Mouse (Mus musculus): ENCODE results near the gene Hist1h1b. TPM values are rescaled to one million over a fixed set of nuclear protein-coding genes. Genes with fewer than 3 reads are reported as not detected.

Hist1h1b gene
- polyA plus RNA-seq (2012; rRNA removed; ENCODE audit: low replicate concordance): 1.6 and 2.1 TPM in 2 replicates

GRCm38 (mm10) chr13:21779767-21780731 is at the start of gene Hist1h1b:
Gene Hist1h1b, minus strand, starts transcription at chr13:21780625.

GRCm38 (mm10) chr13:21811539-21811938 is 31.1 kb upstream of the Hist1h1b start, which contains the start of gene Hist1h4m:
Gene Hist1h4m, plus strand, starts transcription at chr13:21811746.

GRCm38 (mm10) chr13:21810073-21810472 is 29.6 kb upstream of the Hist1h1b start, which contains the start of the genes Hist1h2bq and Hist1h2ao:
Gene Hist1h2bq, minus strand, starts transcription at chr13:21810197.
Gene Hist1h2ao, plus strand, starts transcription at chr13:21810465.

GRCm38 (mm10) chr13:21786899-21787629 is 6.6 kb upstream of the Hist1h1b start, which contains the start of the genes Hist1h2an and Hist1h2bp:
Gene Hist1h2an, minus strand, starts transcription at chr13:21787218.
Gene Hist1h2bp, plus strand, starts transcription at chr13:21787461.

DNA sequence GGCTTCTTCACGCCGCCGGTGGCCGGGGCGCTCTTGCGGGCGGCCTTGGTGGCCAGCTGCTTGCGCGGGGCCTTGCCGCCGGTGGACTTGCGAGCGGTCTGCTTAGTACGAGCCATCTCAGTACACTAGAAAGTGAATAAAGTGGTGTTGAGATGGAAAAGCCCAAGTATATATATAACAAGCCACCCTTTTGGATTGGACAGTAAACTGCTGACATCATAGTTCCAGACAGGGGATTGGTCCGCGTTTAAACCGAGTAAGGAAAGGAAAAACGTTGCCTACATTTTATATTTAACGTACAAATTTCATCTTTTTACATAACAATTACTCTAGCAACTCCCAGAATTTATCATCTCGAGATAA is 2.8 kb upstream of the Hist1h1b start, which contains the start of gene Hist1h3i:
Gene Hist1h3i (minus strand): TSS at position 116 of the 363 bp plus-strand sequence.

DNA sequence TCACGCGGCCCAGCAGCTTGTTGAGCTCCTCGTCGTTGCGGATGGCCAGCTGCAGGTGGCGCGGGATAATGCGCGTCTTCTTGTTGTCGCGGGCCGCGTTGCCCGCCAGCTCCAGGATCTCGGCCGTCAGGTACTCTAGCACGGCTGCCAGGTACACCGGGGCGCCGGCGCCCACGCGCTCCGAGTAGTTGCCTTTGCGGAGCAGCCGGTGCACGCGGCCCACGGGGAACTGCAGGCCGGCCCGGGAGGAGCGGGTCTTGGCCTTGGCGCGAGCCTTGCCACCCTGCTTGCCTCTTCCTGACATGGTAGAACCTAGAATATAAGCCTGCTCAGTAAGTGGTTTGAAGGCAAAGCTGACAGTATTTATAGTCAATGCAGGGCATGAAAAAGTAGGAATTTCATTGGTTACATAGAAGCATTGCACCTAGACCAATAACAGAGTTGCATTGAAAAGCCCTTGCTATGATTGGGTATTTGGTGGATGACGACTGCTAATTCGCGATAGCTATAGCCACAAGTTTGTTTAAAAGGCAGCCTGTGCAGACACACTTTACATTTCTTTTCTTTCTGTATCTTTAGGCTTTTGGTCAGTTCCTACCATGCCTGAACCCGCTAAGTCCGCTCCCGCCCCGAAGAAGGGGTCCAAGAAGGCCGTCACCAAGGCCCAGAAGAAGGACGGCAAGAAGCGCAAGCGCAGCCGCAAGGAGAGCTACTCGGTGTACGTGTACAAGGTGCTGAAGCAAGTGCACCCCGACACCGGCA is 26.7 kb downstream of the Hist1h1b start, which contains the start of the genes Hist1h2ak and Hist1h2bn:
Gene Hist1h2ak (minus strand): TSS at position 304 of the 762 bp plus-strand sequence.
Gene Hist1h2bn (plus strand): TSS at position 600 of the 762 bp plus-strand sequence.

DNA sequence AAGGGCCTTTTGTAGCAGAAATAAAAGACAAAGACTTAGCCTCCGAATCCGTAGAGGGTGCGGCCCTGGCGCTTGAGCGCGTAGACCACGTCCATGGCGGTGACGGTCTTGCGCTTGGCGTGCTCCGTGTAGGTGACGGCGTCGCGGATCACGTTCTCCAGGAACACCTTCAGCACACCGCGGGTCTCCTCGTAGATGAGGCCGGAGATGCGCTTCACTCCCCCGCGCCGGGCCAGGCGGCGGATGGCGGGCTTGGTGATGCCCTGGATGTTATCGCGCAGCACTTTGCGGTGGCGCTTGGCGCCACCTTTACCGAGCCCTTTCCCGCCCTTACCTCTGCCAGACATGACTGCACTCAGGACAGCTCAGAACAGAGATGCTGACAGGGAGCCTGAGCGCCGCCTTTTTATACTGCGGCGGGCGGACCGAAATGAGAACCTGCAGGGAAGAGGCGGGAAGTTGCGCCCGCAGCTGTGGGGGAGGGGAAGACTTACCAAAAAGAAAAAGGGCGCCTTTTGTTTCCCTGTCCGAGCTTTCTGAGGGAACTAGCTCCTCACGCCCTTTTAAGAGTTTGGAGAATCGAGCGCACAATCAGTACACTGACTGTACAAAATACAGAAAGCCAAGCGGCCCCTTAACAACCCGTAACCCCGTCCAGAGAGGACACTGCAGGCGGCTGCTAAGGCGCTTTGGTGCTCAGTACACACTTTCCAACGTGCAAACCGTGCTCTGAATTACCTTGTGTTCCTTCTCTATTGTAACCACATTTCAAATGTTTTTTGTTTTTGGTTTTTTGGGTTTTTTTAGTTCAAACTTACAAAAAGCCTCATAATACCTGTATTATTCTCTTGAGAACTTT is 30.0 kb downstream of the Hist1h1b start, which contains the start of gene Hist1h4k:
Gene Hist1h4k (minus strand): TSS at position 347 of the 859 bp plus-strand sequence.

DNA sequence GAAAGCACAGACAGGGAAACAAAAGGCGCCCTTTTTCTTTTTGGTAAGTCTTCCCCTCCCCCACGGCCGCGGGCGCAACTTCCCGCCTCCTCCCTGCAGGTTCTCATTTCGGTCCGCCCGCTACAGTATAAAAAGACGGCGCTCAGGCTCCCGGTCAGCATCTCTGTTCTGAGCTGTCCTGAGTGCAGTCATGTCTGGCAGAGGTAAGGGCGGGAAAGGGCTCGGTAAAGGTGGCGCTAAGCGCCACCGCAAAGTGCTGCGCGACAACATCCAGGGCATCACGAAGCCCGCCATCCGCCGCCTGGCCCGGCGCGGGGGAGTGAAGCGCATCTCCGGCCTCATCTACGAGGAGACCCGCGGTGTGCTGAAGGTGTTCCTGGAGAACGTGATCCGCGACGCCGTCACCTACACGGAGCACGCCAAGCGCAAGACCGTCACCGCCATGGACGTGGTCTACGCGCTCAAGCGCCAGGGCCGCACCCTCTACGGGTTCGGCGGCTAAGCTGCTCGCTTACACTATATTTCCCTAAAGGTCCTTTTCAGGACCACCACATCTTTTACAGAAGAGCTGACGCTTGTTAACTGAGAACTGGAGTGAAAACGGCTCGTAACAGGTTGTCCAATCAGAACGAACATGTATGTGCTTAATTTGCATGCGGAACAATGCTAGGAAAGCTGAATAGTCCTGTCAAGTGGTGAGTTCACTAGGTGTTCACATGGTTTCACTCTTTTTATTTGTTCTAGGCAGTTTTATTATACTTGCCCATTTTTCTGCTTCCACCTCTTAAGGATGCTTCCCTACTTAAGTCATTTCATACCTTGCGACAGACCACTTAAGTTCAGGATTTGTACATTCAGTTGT is 45.3 kb downstream of the Hist1h1b start, which contains the start of gene Hist1h4j:
Gene Hist1h4j (plus strand): TSS at position 159 of the 862 bp plus-strand sequence.

Other genes starting within 250 kb of the Hist1h1b start
- 0.26 and 0.42 TPM in 2 replicates for gene Zkscan8, start 249.5 kb downstream of the Hist1h1b start, polyA plus RNA-seq (2012; rRNA removed; ENCODE audit: low replicate concordance)
- gene Olfr1366, start 237.8 kb downstream of the Hist1h1b start, polyA plus RNA-seq (2012; rRNA removed; ENCODE audit: low replicate concordance): not detected in 2 replicates
- not detected in 2 replicates for gene Olfr1535, start 220.7 kb downstream of the Hist1h1b start, polyA plus RNA-seq (2012; rRNA removed; ENCODE audit: low replicate concordance)
- gene Olfr1364, start 198.9 kb downstream of the Hist1h1b start, polyA plus RNA-seq (2012; rRNA removed; ENCODE audit: low replicate concordance): not detected in 2 replicates
- gene Olfr1362, start 166.6 kb downstream of the Hist1h1b start, polyA plus RNA-seq (2012; rRNA removed; ENCODE audit: low replicate concordance): not detected in 2 replicates
- gene Olfr11, start 138.1 kb downstream of the Hist1h1b start, polyA plus RNA-seq (2012; rRNA removed; ENCODE audit: low replicate concordance): not detected in 2 replicates
- gene Olfr1361, start 117.2 kb downstream of the Hist1h1b start, polyA plus RNA-seq (2012; rRNA removed; ENCODE audit: low replicate concordance): not detected in 2 replicates
- gene Olfr1360, start 103.2 kb downstream of the Hist1h1b start, polyA plus RNA-seq (2012; rRNA removed; ENCODE audit: low replicate concordance): not detected in 2 replicates
- not detected in 2 replicates for gene Olfr1359, start 82.5 kb downstream of the Hist1h1b start, polyA plus RNA-seq (2012; rRNA removed; ENCODE audit: low replicate concordance)
- gene Hist1h2bl, start 64.5 kb downstream of the Hist1h1b start, polyA plus RNA-seq (2012; rRNA removed; ENCODE audit: low replicate concordance): 7.5 and 8.8 TPM in 2 replicates
- 13.1 and 96.4 TPM in 2 replicates for gene Hist1h2ai, start 64.2 kb downstream of the Hist1h1b start, polyA plus RNA-seq (2012; rRNA removed; ENCODE audit: low replicate concordance)
- gene Hist1h3h, start 63.0 kb downstream of the Hist1h1b start, polyA plus RNA-seq (2012; rRNA removed; ENCODE audit: low replicate concordance): 70.2 and 104 TPM in 2 replicates
- 3.8 and 7.0 TPM in 2 replicates for gene Hist1h2bm, start 58.6 kb downstream of the Hist1h1b start, polyA plus RNA-seq (2012; rRNA removed; ENCODE audit: low replicate concordance)
- 3.1 and 3.3 TPM in 2 replicates for gene Hist1h4j, start 45.6 kb downstream of the Hist1h1b start, polyA plus RNA-seq (2012; rRNA removed; ENCODE audit: low replicate concordance)
- gene Hist1h4k, start 30.1 kb downstream of the Hist1h1b start, polyA plus RNA-seq (2012; rRNA removed; ENCODE audit: low replicate concordance): 26.4 and 32.3 TPM in 2 replicates
- gene Hist1h2ak, start 26.8 kb downstream of the Hist1h1b start, polyA plus RNA-seq (2012; rRNA removed; ENCODE audit: low replicate concordance): 28.1 and 60.3 TPM in 2 replicates
- gene Hist1h2bn, start 26.5 kb downstream of the Hist1h1b start, polyA plus RNA-seq (2012; rRNA removed; ENCODE audit: low replicate concordance): 10.3 and 18.9 TPM in 2 replicates
- gene Hist1h3i, start 2.7 kb upstream of the Hist1h1b start, polyA plus RNA-seq (2012; rRNA removed; ENCODE audit: low replicate concordance): 76.2 and 99.7 TPM in 2 replicates
- gene Hist1h2an, start 6.6 kb upstream of the Hist1h1b start, polyA plus RNA-seq (2012; rRNA removed; ENCODE audit: low replicate concordance): 8.4 and 153 TPM in 2 replicates
- 2.6 and 4.6 TPM in 2 replicates for gene Hist1h2bp, start 6.8 kb upstream of the Hist1h1b start, polyA plus RNA-seq (2012; rRNA removed; ENCODE audit: low replicate concordance)
- gene Hist1h2bq, start 29.6 kb upstream of the Hist1h1b start, polyA plus RNA-seq (2012; rRNA removed; ENCODE audit: low replicate concordance): 23.5 and 27.4 TPM in 2 replicates
- gene Hist1h2ao, start 29.8 kb upstream of the Hist1h1b start, polyA plus RNA-seq (2012; rRNA removed; ENCODE audit: low replicate concordance): not detected in 2 replicates
- 1.3 and 6.9 TPM in 2 replicates for gene Hist1h4m, start 31.1 kb upstream of the Hist1h1b start, polyA plus RNA-seq (2012; rRNA removed; ENCODE audit: low replicate concordance)
- 20.7 and 25.5 TPM in 2 replicates for gene Hist1h4n, start 51.6 kb upstream of the Hist1h1b start, polyA plus RNA-seq (2012; rRNA removed; ENCODE audit: low replicate concordance)
- 223 and 1,937 TPM in 2 replicates for gene Hist1h2ap, start 52.9 kb upstream of the Hist1h1b start, polyA plus RNA-seq (2012; rRNA removed; ENCODE audit: low replicate concordance)
- 22.5 and 29.8 TPM in 2 replicates for gene Hist1h2br, start 53.1 kb upstream of the Hist1h1b start, polyA plus RNA-seq (2012; rRNA removed; ENCODE audit: low replicate concordance)
- 0.14 and 0.51 TPM in 2 replicates for gene Zfp184, start 164.5 kb upstream of the Hist1h1b start, polyA plus RNA-seq (2012; rRNA removed; ENCODE audit: low replicate concordance)
- gene Pom121l2, start 200.6 kb upstream of the Hist1h1b start, polyA plus RNA-seq (2012; rRNA removed; ENCODE audit: low replicate concordance): not detected in 2 replicates
- 1.4 and 2.5 TPM in 2 replicates for gene Prss16, start 229.1 kb upstream of the Hist1h1b start, polyA plus RNA-seq (2012; rRNA removed; ENCODE audit: low replicate concordance)